In the genomic region with DNA sequence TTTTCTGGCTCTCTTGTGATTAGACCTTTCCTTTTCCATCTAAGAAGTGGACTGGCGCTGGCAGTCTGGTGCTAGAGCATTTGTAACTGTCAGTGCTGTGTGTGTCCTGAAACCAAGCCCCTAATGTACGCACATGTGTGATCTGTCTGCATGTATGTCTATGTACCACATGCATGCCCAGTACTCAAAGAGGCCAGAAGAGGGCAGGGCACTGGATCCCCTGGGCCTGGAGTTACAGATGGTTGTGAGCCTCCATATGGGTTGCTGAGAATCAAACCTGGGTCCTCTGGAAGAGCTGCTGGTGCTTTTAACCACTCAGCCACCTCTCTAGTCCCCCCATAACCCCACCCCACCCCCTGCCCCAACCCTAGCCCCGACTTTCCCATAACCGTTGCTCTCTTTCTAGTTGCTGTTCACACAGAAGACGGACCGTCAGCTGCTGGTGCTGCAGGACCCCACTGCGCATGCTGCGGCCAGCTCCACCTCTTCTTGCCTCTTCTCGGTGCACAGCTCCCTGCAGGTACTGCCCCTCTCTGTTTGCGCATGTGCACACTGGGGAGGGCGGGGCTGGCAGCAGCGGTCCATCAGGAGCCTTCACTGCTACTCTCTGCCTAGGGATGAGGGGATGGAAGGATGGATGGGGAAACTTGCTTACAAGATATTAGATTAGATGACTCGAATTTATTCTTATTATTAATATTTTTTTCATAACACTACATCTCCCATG, we compare ENCODE assay signal across 28 mouse cellular contexts. TPM values are rescaled to one million over a fixed set of nuclear protein-coding genes. Genes with fewer than 3 reads are reported as not detected.
A peak's percentile ranks its signal among the peaks of the same experiment; 100 is the strongest.
DNase-seq lines count a peak whose midpoint lies in the region; ATAC-seq and TF ChIP-seq lines count a peak whose summit lies in the region.
"Had no signal": no experiment of that assay in that cellular context is flagged by ENCODE, and none has a peak within 500 bp of the region (broad histone marks: within the 10 kb centered on the region; RNA-seq: fewer than 3 reads in every experiment).

No protein-coding gene starts in this region.

- TF ChIP-seq CTCF in heart, postnatal 0 days (IDR thresholded peaks at IDR 0.05; ENCODE audit: low read depth) = no peak
- 0 out of 2 replicates have a peak, but pooled peaks have one; percentile 6 for TF ChIP-seq CTCF in liver, postnatal 0 days (IDR thresholded peaks at IDR 0.05; ENCODE audit: low read depth)
- TF ChIP-seq CTCF in midbrain, postnatal 0 days (IDR thresholded peaks at IDR 0.05) = peak; percentile 29
- peak; percentile 20 to 27 (median 22); a peak in 2 of 6 replicates for TF ChIP-seq CTCF in MEL (IDR thresholded peaks at IDR 0.05 in 2 of 3, conservative IDR thresholded peaks at IDR 0.05 in 1 of 3; ENCODE audit: control insufficient read depth in 1 of 3, insufficient read depth in 1 of 3, low read depth in 2 of 3, low read length in 3 of 3, poor library complexity in 1 of 3, severe bottlenecking in 1 of 3)

- no peaks in the 10 kb centered on the region for H3K4me1 ChIP-seq in heart, postnatal 0 days (ENCODE audit: control insufficient read depth, insufficient read depth)
- H3K4me1 ChIP-seq in liver, postnatal 0 days (ENCODE audit: insufficient read depth) = no peaks in the 10 kb centered on the region; the same call in 1 of the 2 replicates
- H3K4me1 ChIP-seq in liver, embryonic 12.5 days = peaks cover 17% of the 10 kb centered on the region
- no peaks in the 10 kb centered on the region for H3K4me1 ChIP-seq in midbrain, postnatal 0 days (ENCODE audit: insufficient read depth, low read length)
- no peaks in the 10 kb centered on the region for H3K4me1 ChIP-seq in midbrain, embryonic 10.5 days
- peaks cover 0 to 27% of the 10 kb centered on the region in 2 experiments; a peak in 2 of 4 replicates for H3K4me1 ChIP-seq in MEL (ENCODE audit: control insufficient read depth in 1 of 2, insufficient read depth in 2 of 2, low read length in 2 of 2)
- H3K4me1 ChIP-seq: forebrain, embryonic 13.5 days; hindbrain, embryonic 13.5 days; limb, embryonic 12.5 days; neural tube, embryonic 13.5 days had no signal

- H3K9me3 ChIP-seq in heart, postnatal 0 days (replicated peaks; ENCODE audit: control insufficient read depth, low read length) = 0 out of 2 replicates have a peak, but pooled peaks cover 4% of the 10 kb centered on the region
- H3K9me3 ChIP-seq in liver, postnatal 0 days (ENCODE audit: low read length) = peaks cover 4% of the 10 kb centered on the region; the same call in 1 of the 2 replicates
- H3K9me3 ChIP-seq in liver, embryonic 12.5 days (replicated peaks) = no peaks in the 10 kb centered on the region; the same call in 1 of the 2 replicates
- H3K9me3 ChIP-seq in midbrain, postnatal 0 days (ENCODE audit: low read length) = no peaks in the 10 kb centered on the region
- H3K9me3 ChIP-seq in midbrain, embryonic 10.5 days (replicated peaks) = peaks cover 8% of the 10 kb centered on the region
- H3K9me3 ChIP-seq in MEL (replicated peaks; ENCODE audit: insufficient read depth, low read length) = no peaks in the 10 kb centered on the region
- H3K9me3 ChIP-seq: G1E; hindbrain, embryonic 13.5 days; neural tube, embryonic 13.5 days had no signal

- H3K4me2 ChIP-seq in heart, postnatal 0 days (ENCODE audit: low read depth, low read length) = no peak overlapping the region
- H3K4me2 ChIP-seq in liver, postnatal 0 days (ENCODE audit: low read depth, low read length) = no peak overlapping the region
- no peak overlapping the region for H3K4me2 ChIP-seq in liver, embryonic 12.5 days
- H3K4me2 ChIP-seq in midbrain, postnatal 0 days (ENCODE audit: low read depth, low read length, poor library complexity, severe bottlenecking) = no peak overlapping the region
- H3K4me2 ChIP-seq: forebrain, embryonic 13.5 days; hindbrain, embryonic 13.5 days; limb, embryonic 12.5 days; neural tube, embryonic 13.5 days had no signal

- 0 out of 2 replicates have a peak, but pooled peaks cover 3% of the 10 kb centered on the region for H3K27me3 ChIP-seq in heart, postnatal 0 days (ENCODE audit: control insufficient read depth, insufficient read depth, low read length)
- H3K27me3 ChIP-seq in liver, postnatal 0 days (ENCODE audit: insufficient read depth, low read length) = no peaks in the 10 kb centered on the region
- H3K27me3 ChIP-seq in liver, embryonic 12.5 days (replicated peaks) = no peaks in the 10 kb centered on the region; the same call in 1 of the 2 replicates
- H3K27me3 ChIP-seq in midbrain, postnatal 0 days (ENCODE audit: insufficient read depth, low read length) = no peaks in the 10 kb centered on the region
- peaks cover 17% of the 10 kb centered on the region for H3K27me3 ChIP-seq in midbrain, embryonic 10.5 days (ENCODE audit: low read depth, poor library complexity, severe bottlenecking)
- H3K27me3 ChIP-seq in MEL (ENCODE audit: control insufficient read depth in 1 of 2, insufficient read depth in 2 of 2, low read length in 2 of 2) = no peaks in the 10 kb centered on the region

- peak; percentile 33; the same call in 1 of the 2 replicates for ATAC-seq in heart, postnatal 0 days (ENCODE audit: insufficient read depth, low read depth)
- no peak for ATAC-seq in liver, postnatal 0 days
- ATAC-seq in liver, embryonic 12.5 days = no peak
- ATAC-seq in midbrain, postnatal 0 days (ENCODE audit: low FRiP score) = no peak
- ATAC-seq: forebrain, embryonic 13.5 days had no signal

- 57% methylated on average over 13 of the region's 13 CpGs for WGBS in heart, postnatal 0 days
- 81% methylated on average over 13 of the region's 13 CpGs for WGBS in liver, postnatal 0 days (ENCODE audit: insufficient replicate concordance)
- 81% methylated on average over 13 of the region's 13 CpGs for WGBS in liver, embryonic 12.5 days (ENCODE audit: insufficient replicate concordance)
- WGBS in midbrain, postnatal 0 days = 51% methylated on average over 13 of the region's 13 CpGs
- WGBS in midbrain, embryonic 10.5 days = 54% methylated on average over 13 of the region's 13 CpGs

- no peak for TF ChIP-seq POLR2A in MEL (IDR thresholded peaks at IDR 0.05; ENCODE audit: control insufficient read depth in 1 of 2, insufficient read depth in 1 of 2, low read depth in 1 of 2, low read length in 2 of 2, poor library complexity in 1 of 2)

- no peaks in the 10 kb centered on the region for H3K79me2 ChIP-seq in MEL (ENCODE audit: control insufficient read depth, insufficient read depth, low read length, poor library complexity)

- TF ChIP-seq RAD21 in MEL (IDR thresholded peaks at IDR 0.05; ENCODE audit: low read depth, low read length) = no peak

- no peak overlapping the region for H3K4me3 ChIP-seq in heart, postnatal 0 days (ENCODE audit: low read depth, low read length)
- H3K4me3 ChIP-seq in liver, postnatal 0 days (ENCODE audit: low read depth, low read length) = no peak overlapping the region
- no peak overlapping the region for H3K4me3 ChIP-seq in liver, embryonic 12.5 days
- H3K4me3 ChIP-seq in midbrain, postnatal 0 days (ENCODE audit: low read depth, low read length) = no peak overlapping the region
- H3K4me3 ChIP-seq in midbrain, embryonic 10.5 days = no peak overlapping the region
- H3K4me3 ChIP-seq in MEL (ENCODE audit: control insufficient read depth in 1 of 2, insufficient read depth in 1 of 2, low read depth in 2 of 2, low read length in 2 of 2) = no peak overlapping the region
- H3K4me3 ChIP-seq: forebrain, embryonic 13.5 days; hindbrain, embryonic 13.5 days; limb, embryonic 12.5 days; neural tube, embryonic 13.5 days had no signal

- no peak for DNase-seq in heart, postnatal 0 days (ENCODE audit: low spot score)
- DNase-seq in heart, adult 11 months = no peak
- no peak for DNase-seq in liver, postnatal 0 days
- no peak for DNase-seq in midbrain, postnatal 0 days (ENCODE audit: low spot score)
- no peak for DNase-seq in midbrain, embryonic 10.5 days (ENCODE audit: low spot score)
- DNase-seq in MEL (ENCODE audit: low read depth, low spot score) = no peak
- no peak for DNase-seq in ovary, adult 18-20 months (ENCODE audit: low spot score)
- DNase-seq: adrenal gland, postnatal 14 days; cerebellum, adult 9-10 months; gastrocnemius, postnatal 36 days; heart, postnatal 36 days; kidney, adult 9 months; kidney, postnatal 36 days; lung, postnatal 36 days had no signal

- no peak overlapping the region for H3K9ac ChIP-seq in heart, postnatal 0 days (replicated peaks; ENCODE audit: low read depth, low read length)
- no peak overlapping the region for H3K9ac ChIP-seq in liver, postnatal 0 days (replicated peaks)
- no peak overlapping the region for H3K9ac ChIP-seq in liver, embryonic 12.5 days
- H3K9ac ChIP-seq in midbrain, postnatal 0 days (replicated peaks; ENCODE audit: low read length, poor library complexity, severe bottlenecking) = no peak overlapping the region
- H3K9ac ChIP-seq in MEL (ENCODE audit: control insufficient read depth, low read depth, low read length, poor library complexity, severe bottlenecking) = no peak overlapping the region
- H3K9ac ChIP-seq: forebrain, embryonic 13.5 days; hindbrain, embryonic 13.5 days; limb, embryonic 12.5 days; neural tube, embryonic 13.5 days had no signal

- TF ChIP-seq EP300 in heart, postnatal 0 days (IDR thresholded peaks at IDR 0.05; ENCODE audit: low read depth) = no peak
- TF ChIP-seq EP300 in liver, postnatal 0 days (IDR thresholded peaks at IDR 0.05; ENCODE audit: low read depth) = no peak
- TF ChIP-seq EP300 in MEL (IDR thresholded peaks at IDR 0.05; ENCODE audit: low read depth in 1 of 2, low read length in 2 of 2) = no peak

- H3K27ac ChIP-seq in heart, postnatal 0 days (ENCODE audit: low read depth) = no peak overlapping the region
- H3K27ac ChIP-seq in liver, postnatal 0 days (ENCODE audit: low read depth) = no peak overlapping the region
- H3K27ac ChIP-seq in liver, embryonic 12.5 days = no peak overlapping the region
- no peak overlapping the region for H3K27ac ChIP-seq in midbrain, postnatal 0 days (ENCODE audit: low read depth, low read length)
- H3K27ac ChIP-seq in midbrain, embryonic 10.5 days (replicated peaks) = no peak overlapping the region
- no peak overlapping the region for H3K27ac ChIP-seq in MEL (ENCODE audit: control insufficient read depth, low read depth, low read length)
- H3K27ac ChIP-seq: forebrain, embryonic 13.5 days; hindbrain, embryonic 13.5 days; limb, embryonic 12.5 days; neural tube, embryonic 13.5 days had no signal

- H3K36me3 ChIP-seq in heart, postnatal 0 days (replicated peaks; ENCODE audit: control insufficient read depth, insufficient read depth, low read length) = no peaks in the 10 kb centered on the region
- H3K36me3 ChIP-seq in liver, postnatal 0 days (replicated peaks; ENCODE audit: insufficient read depth, low read length) = peaks cover 33% of the 10 kb centered on the region
- peaks cover 30% of the 10 kb centered on the region for H3K36me3 ChIP-seq in liver, embryonic 12.5 days
- H3K36me3 ChIP-seq in midbrain, postnatal 0 days (ENCODE audit: insufficient read depth, low read length) = no peaks in the 10 kb centered on the region
- H3K36me3 ChIP-seq in midbrain, embryonic 10.5 days = no peaks in the 10 kb centered on the region
- peaks cover 1 to 17% of the 10 kb centered on the region in 2 experiments for H3K36me3 ChIP-seq in MEL (ENCODE audit: control insufficient read depth in 1 of 2, insufficient read depth in 2 of 2, low read length in 2 of 2)
- H3K36me3 ChIP-seq: hindbrain, embryonic 13.5 days; limb, embryonic 12.5 days; neural tube, embryonic 13.5 days had no signal

RNA-seq across cellular contexts. Expression of a gene that starts 9.3 kb away (rescaled TPM):
- total RNA-seq in heart, postnatal 0 days (2014; rRNA removed; ENCODE audit: low replicate concordance) = not detected in 2 replicates
- polyA plus RNA-seq in heart, postnatal 0 days (2015; fragmentation: Nextera tagmentation; extraction: Ambion mirVana) = not detected in 2 replicates
- 0.12 and 0.25 TPM in 2 replicates for polyA plus RNA-seq in liver, postnatal 0 days (2015; fragmentation: Nextera tagmentation; extraction: Ambion mirVana)
- polyA plus RNA-seq in liver, embryonic 12.5 days (2016; fragmentation: Nextera tagmentation; extraction: Ambion mirVana) = 0.08 and 0.22 TPM in 2 replicates
- total RNA-seq in midbrain, postnatal 0 days (2014; rRNA removed) = 0.11 and 0.14 TPM in 2 replicates
- polyA plus RNA-seq in midbrain, postnatal 0 days (2015; fragmentation: Nextera tagmentation; extraction: Ambion mirVana) = not detected in 2 replicates
- polyA plus RNA-seq in midbrain, embryonic 10.5 days (2016; fragmentation: Nextera tagmentation; extraction: Ambion mirVana) = 0.05 TPM in 1 of 2 replicates, not detected in the other
- 6.0 and 6.4 TPM in 2 replicates for total RNA-seq in MEL (2012; rRNA removed)
- 10 to 100 TPM in 1 of 2 experiments, not detected in 1; 10.8 TPM for polyA plus RNA-seq in MEL (2012; ENCODE audit: insufficient read depth in 1 of 2, insufficient read length in 2 of 2, low read depth in 1 of 2, low replicate concordance in 2 of 2, missing spikeins in 1 of 2)
- polyA plus RNA-seq: forebrain, embryonic 13.5 days; heart, embryonic 14.5 days; hindbrain, embryonic 13.5 days; neural tube, embryonic 13.5 days had no signal

RNA-seq across cellular contexts. Expression of a gene that starts 16.5 kb away (rescaled TPM):
- total RNA-seq in heart, postnatal 0 days (2014; rRNA removed; ENCODE audit: low replicate concordance) = not detected in 2 replicates
- polyA plus RNA-seq in heart, postnatal 0 days (2015; fragmentation: Nextera tagmentation; extraction: Ambion mirVana) = not detected in 2 replicates
- not detected in 2 replicates for polyA plus RNA-seq in liver, postnatal 0 days (2015; fragmentation: Nextera tagmentation; extraction: Ambion mirVana)
- polyA plus RNA-seq in liver, embryonic 12.5 days (2016; fragmentation: Nextera tagmentation; extraction: Ambion mirVana) = not detected in 2 replicates
- total RNA-seq in midbrain, postnatal 0 days (2014; rRNA removed) = 0.99 and 1.5 TPM in 2 replicates
- polyA plus RNA-seq in midbrain, postnatal 0 days (2015; fragmentation: Nextera tagmentation; extraction: Ambion mirVana) = 1.8 and 2.2 TPM in 2 replicates
- 0.32 and 0.36 TPM in 2 replicates for polyA plus RNA-seq in midbrain, embryonic 10.5 days (2016; fragmentation: Nextera tagmentation; extraction: Ambion mirVana)
- not detected in 2 replicates for total RNA-seq in MEL (2012; rRNA removed)
- not detected for polyA plus RNA-seq in MEL (2012; ENCODE audit: insufficient read depth in 1 of 2, insufficient read length in 2 of 2, low read depth in 1 of 2, low replicate concordance in 2 of 2, missing spikeins in 1 of 2)
- total RNA-seq: G1E; gastrocnemius, adult 18-20 months; gastrocnemius, postnatal 36 days; heart, adult 8-10 months; heart, postnatal 36 days had no signal
- polyA plus RNA-seq: forebrain, embryonic 13.5 days; G1E; heart, embryonic 14.5 days; hindbrain, embryonic 13.5 days had no signal

RNA-seq across cellular contexts. Expression of a gene that starts 32.4 kb away (rescaled TPM):
- total RNA-seq in heart, postnatal 0 days (2014; rRNA removed; ENCODE audit: low replicate concordance) = 0.04 TPM in 1 of 2 replicates, not detected in the other
- 0.58 and 0.67 TPM in 2 replicates for polyA plus RNA-seq in heart, postnatal 0 days (2015; fragmentation: Nextera tagmentation; extraction: Ambion mirVana)
- 0.13 and 0.15 TPM in 2 replicates for polyA plus RNA-seq in liver, postnatal 0 days (2015; fragmentation: Nextera tagmentation; extraction: Ambion mirVana)
- polyA plus RNA-seq in liver, embryonic 12.5 days (2016; fragmentation: Nextera tagmentation; extraction: Ambion mirVana) = 0.41 and 0.57 TPM in 2 replicates
- total RNA-seq in midbrain, postnatal 0 days (2014; rRNA removed) = 2.3 and 3.2 TPM in 2 replicates
- 28.3 and 29.5 TPM in 2 replicates for polyA plus RNA-seq in midbrain, postnatal 0 days (2015; fragmentation: Nextera tagmentation; extraction: Ambion mirVana)
- polyA plus RNA-seq in midbrain, embryonic 10.5 days (2016; fragmentation: Nextera tagmentation; extraction: Ambion mirVana) = 1.4 and 2.1 TPM in 2 replicates
- 0.26 and 0.58 TPM in 2 replicates for total RNA-seq in MEL (2012; rRNA removed)
- polyA plus RNA-seq in MEL (2012; ENCODE audit: insufficient read depth in 1 of 2, insufficient read length in 2 of 2, low read depth in 1 of 2, low replicate concordance in 2 of 2, missing spikeins in 1 of 2) = under 1 TPM in 1 of 2 experiments, not detected in 1; 0.50 TPM
- polyA plus RNA-seq: G1E had no signal

RNA-seq across cellular contexts. Expression of a gene that starts 32.5 kb away (rescaled TPM):
- 21.2 and 42.2 TPM in 2 replicates for total RNA-seq in heart, postnatal 0 days (2014; rRNA removed; ENCODE audit: low replicate concordance)
- 21.5 and 23.1 TPM in 2 replicates for polyA plus RNA-seq in heart, postnatal 0 days (2015; fragmentation: Nextera tagmentation; extraction: Ambion mirVana)
- 39.7 and 40.9 TPM in 2 replicates for polyA plus RNA-seq in liver, postnatal 0 days (2015; fragmentation: Nextera tagmentation; extraction: Ambion mirVana)
- polyA plus RNA-seq in liver, embryonic 12.5 days (2016; fragmentation: Nextera tagmentation; extraction: Ambion mirVana) = 15.1 and 17.0 TPM in 2 replicates
- total RNA-seq in midbrain, postnatal 0 days (2014; rRNA removed) = 32.2 and 33.4 TPM in 2 replicates
- polyA plus RNA-seq in midbrain, postnatal 0 days (2015; fragmentation: Nextera tagmentation; extraction: Ambion mirVana) = 31.3 and 31.6 TPM in 2 replicates
- 22.8 and 24.1 TPM in 2 replicates for polyA plus RNA-seq in midbrain, embryonic 10.5 days (2016; fragmentation: Nextera tagmentation; extraction: Ambion mirVana)
- 17.8 and 21.0 TPM in 2 replicates for total RNA-seq in MEL (2012; rRNA removed)
- 10 to 100 TPM in 1 of 2 experiments, not detected in 1; 33.3 TPM for polyA plus RNA-seq in MEL (2012; ENCODE audit: insufficient read depth in 1 of 2, insufficient read length in 2 of 2, low read depth in 1 of 2, low replicate concordance in 2 of 2, missing spikeins in 1 of 2)

RNA-seq across cellular contexts. Expression of a gene that starts 56.6 kb away (rescaled TPM):
- total RNA-seq in heart, postnatal 0 days (2014; rRNA removed; ENCODE audit: low replicate concordance) = not detected in 2 replicates
- polyA plus RNA-seq in heart, postnatal 0 days (2015; fragmentation: Nextera tagmentation; extraction: Ambion mirVana) = not detected in 2 replicates
- polyA plus RNA-seq in liver, postnatal 0 days (2015; fragmentation: Nextera tagmentation; extraction: Ambion mirVana) = not detected in 2 replicates
- not detected in 2 replicates for polyA plus RNA-seq in liver, embryonic 12.5 days (2016; fragmentation: Nextera tagmentation; extraction: Ambion mirVana)
- not detected in 2 replicates for total RNA-seq in midbrain, postnatal 0 days (2014; rRNA removed)
- not detected in 2 replicates for polyA plus RNA-seq in midbrain, postnatal 0 days (2015; fragmentation: Nextera tagmentation; extraction: Ambion mirVana)
- not detected in 2 replicates for polyA plus RNA-seq in midbrain, embryonic 10.5 days (2016; fragmentation: Nextera tagmentation; extraction: Ambion mirVana)
- 0.15 TPM in 1 of 2 replicates, not detected in the other for total RNA-seq in MEL (2012; rRNA removed)
- under 1 TPM in 1 of 2 experiments, not detected in 1; 0.08 TPM for polyA plus RNA-seq in MEL (2012; ENCODE audit: insufficient read depth in 1 of 2, insufficient read length in 2 of 2, low read depth in 1 of 2, low replicate concordance in 2 of 2, missing spikeins in 1 of 2)
- total RNA-seq: adrenal gland, postnatal 14 days; gastrocnemius, adult 18-20 months; gastrocnemius, postnatal 36 days; heart, adult 8-10 months; heart, postnatal 36 days; layer of hippocampus, adult 8-10 months; left cerebral cortex, postnatal 14 days had no signal
- polyA plus RNA-seq: embryonic facial prominence, embryonic 14.5 days; forebrain, embryonic 13.5 days; G1E; heart, embryonic 14.5 days; hindbrain, embryonic 13.5 days; intestine, embryonic 14.5 days; limb, embryonic 12.5 days; liver, embryonic 16.5 days; neural tube, embryonic 13.5 days had no signal
